Mouse (Mus musculus): ENCODE results near the gene Rgs3. TPM values are rescaled to one million over a fixed set of nuclear protein-coding genes. Genes with fewer than 3 reads are reported as not detected.

The Rgs3 gene
- polyA plus RNA-seq, 1 experiment from 2014 or later = 58.5 TPM

Other genes starting within 250 kb of the Rgs3 start
- gene Fkbp15, start 199.3 kb upstream of the Rgs3 start, polyA plus RNA-seq (2016; fragmentation: Nextera tagmentation; extraction: Ambion mirVana) = 24.5 and 27.5 TPM in 2 replicates
- gene Slc31a1, start 199.1 kb upstream of the Rgs3 start, polyA plus RNA-seq (2016; fragmentation: Nextera tagmentation; extraction: Ambion mirVana) = 48.1 and 48.6 TPM in 2 replicates
- gene Cdc26, start 151.2 kb upstream of the Rgs3 start, polyA plus RNA-seq (2016; fragmentation: Nextera tagmentation; extraction: Ambion mirVana) = 146 and 157 TPM in 2 replicates
- gene Prpf4, start 151.1 kb upstream of the Rgs3 start, polyA plus RNA-seq (2016; fragmentation: Nextera tagmentation; extraction: Ambion mirVana) = 25.3 and 26.4 TPM in 2 replicates
- gene Rnf183, start 124.6 kb upstream of the Rgs3 start, polyA plus RNA-seq (2016; fragmentation: Nextera tagmentation; extraction: Ambion mirVana) = 0.13 and 0.41 TPM in 2 replicates
- gene Wdr31, start 89.0 kb upstream of the Rgs3 start, polyA plus RNA-seq (2016; fragmentation: Nextera tagmentation; extraction: Ambion mirVana) = 8.8 and 9.4 TPM in 2 replicates
- 0.82 and 0.88 TPM in 2 replicates for gene Bspry, start 79.8 kb upstream of the Rgs3 start, polyA plus RNA-seq (2016; fragmentation: Nextera tagmentation; extraction: Ambion mirVana)
- 12.0 and 12.8 TPM in 2 replicates for gene Hdhd3, start 56.4 kb upstream of the Rgs3 start, polyA plus RNA-seq (2016; fragmentation: Nextera tagmentation; extraction: Ambion mirVana)
- 67.3 and 68.4 TPM in 2 replicates for gene Alad, start 39.9 kb upstream of the Rgs3 start, polyA plus RNA-seq (2016; fragmentation: Nextera tagmentation; extraction: Ambion mirVana)
- 102 and 110 TPM in 2 replicates for gene Pole3, start 34.8 kb upstream of the Rgs3 start, polyA plus RNA-seq (2016; fragmentation: Nextera tagmentation; extraction: Ambion mirVana)
- 1.4 and 1.5 TPM in 2 replicates for gene 4933430I17Rik, start 34.5 kb upstream of the Rgs3 start, polyA plus RNA-seq (2016; fragmentation: Nextera tagmentation; extraction: Ambion mirVana)

Measured in midbrain, embryonic 12.5 days (tissue).